Mouse (Mus musculus) right cerebral cortex, postnatal 10 days (tissue): Measurements from ENCODE around the gene Ephb2.

Source experiments
- DNase-seq, 2 experiments: peaks; one replicate each; pipeline ENCODE4 v3.0.0; 2021; ENCODE audit warnings: low spot score in 2 of 2

Gene Ephb2

DNA sequence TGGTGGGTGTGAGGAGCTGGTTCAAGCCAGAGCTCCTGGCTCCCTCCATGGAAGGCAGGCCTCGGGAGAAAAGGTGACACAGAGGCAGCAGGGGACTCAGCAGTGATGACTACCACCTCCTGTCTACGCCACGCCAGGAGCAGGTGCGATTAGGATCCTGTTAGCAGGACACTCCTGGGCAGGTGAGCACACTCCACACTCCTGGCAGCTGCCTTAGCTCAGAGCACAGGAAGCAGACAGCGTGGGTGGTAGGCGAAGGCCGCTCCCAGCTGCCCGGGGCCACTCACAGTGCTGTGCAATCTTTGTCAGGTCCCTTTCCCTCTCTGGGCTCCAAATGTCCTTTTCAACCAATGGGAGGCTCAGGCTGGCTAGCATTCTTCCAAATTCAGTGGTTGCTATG, 34.3 kb downstream of the Ephb2 start:
- no peak for DNase-seq

DNA sequence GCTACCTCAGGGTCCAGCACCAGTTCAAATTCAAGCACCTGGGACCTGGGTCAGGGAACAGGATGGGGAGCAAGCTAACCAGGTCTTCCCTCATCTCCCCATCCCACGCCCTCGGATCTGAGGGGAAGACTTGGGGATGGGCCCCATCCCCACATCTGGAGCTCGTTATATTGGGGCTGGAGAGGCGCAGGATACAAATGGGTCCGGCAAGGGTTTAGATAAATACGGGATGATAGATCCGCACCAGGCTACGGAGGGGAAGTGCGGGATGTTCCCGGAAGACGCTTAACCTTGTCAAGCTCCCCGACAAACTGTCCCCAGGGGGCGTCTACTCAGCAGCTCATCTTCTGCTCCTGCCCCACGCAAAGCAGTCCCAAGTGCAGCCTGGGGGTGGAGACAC, 35.4 kb downstream of the Ephb2 start:
- no peak for DNase-seq

DNA sequence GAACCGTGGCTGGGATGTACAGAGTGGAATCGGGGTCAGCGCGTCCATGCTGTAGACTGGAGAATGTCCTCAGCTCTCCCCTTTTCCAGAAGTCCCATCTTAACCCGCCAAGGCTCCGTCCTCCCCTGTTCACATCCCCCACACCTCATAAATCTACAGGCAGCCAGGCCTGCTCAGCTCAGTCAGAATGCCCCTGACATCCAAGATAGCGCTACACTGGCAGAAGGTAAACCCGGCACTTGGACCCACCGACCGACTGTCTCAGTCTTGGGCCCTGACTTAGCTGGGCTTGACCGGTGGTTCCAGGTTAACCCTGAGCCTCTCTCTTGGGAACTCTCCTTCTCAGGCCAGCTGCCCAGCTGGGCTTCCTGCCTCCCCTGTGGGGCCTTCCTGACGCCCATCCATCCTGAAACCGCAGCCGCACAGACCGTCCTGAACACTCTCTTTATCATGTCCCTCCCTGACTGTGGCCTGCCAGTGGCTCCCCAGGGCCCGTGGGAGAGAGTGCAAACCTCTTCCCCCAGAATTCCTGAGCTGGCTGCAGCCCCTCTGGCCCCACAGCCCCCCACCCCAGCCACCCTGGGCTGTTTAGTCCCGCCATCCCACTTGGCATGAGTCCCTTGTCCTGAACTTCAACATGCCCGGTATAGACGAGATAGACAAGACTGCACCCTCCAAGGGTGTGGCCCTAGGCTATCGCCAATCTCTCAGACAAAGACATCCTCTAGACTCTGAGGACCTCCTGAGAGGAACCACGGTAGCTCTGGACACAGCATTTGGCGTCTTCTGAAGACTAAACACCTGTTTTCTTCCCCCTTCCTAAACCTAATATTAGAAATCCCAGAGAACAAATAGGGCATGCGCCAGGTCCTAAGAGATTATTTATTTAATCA, 37.9 kb downstream of the Ephb2 start:
- DNase-seq: no peak

DNA sequence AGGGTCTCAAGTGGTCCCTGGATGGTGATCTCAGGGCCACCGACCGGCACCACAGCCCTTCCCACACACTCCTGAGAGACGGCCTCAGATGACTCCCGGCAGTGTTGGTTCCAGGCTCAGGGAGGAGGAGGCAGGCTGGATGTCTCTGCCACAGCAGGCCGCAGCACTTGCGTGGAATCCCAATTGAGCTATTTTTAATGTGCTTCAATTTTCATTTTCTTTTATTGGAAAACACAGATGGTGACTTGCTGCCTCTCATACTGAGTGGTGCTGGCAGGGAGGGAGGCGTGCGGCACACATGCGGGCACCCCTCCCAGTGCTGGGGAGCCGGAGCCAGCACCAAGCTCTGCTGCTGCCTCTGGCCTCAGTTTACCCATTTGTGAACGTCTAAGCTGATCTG, 42.5 kb downstream of the Ephb2 start:
- DNase-seq: peak; percentile 87 to 93

DNA sequence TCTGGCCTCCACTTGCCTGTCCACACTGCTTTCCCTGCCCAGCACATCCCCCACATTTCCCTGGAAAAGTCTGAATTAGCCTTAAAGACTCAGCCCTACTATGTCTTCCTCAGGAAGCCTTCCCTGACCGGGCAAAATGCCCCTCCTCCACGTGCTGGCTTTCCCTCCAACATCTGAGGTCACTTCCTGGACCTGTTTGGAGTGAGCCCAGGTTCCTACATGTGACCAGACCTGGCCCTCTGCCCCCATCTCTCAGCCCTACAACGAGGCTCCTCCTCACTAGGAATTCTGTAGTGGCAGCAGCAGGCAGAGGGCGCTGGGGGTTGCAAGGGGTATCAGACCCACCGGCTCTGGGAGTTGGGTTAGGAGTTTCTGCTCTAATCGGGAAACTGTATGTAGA, 46.0 kb downstream of the Ephb2 start:
- DNase-seq: no peak

DNA sequence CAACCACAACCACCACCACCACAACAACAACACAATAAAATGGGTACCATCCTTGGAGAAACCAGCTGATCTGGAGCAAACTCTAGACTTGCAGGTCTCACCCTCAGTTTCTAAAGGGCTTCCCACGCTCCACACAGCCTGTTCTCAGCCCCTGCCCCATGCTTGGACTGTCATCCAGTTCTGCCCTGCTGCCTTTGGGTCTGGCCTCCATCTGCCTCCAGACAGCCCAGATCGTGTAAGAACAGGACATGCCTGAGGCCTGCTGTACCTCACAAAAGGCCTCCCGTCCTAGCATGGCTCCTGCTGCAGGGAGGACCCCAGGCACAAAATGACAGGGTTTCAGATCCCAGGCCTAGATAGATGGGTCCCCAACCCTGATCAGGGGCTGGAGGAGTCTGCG, 48.4 kb downstream of the Ephb2 start:
- DNase-seq: no peak

DNA sequence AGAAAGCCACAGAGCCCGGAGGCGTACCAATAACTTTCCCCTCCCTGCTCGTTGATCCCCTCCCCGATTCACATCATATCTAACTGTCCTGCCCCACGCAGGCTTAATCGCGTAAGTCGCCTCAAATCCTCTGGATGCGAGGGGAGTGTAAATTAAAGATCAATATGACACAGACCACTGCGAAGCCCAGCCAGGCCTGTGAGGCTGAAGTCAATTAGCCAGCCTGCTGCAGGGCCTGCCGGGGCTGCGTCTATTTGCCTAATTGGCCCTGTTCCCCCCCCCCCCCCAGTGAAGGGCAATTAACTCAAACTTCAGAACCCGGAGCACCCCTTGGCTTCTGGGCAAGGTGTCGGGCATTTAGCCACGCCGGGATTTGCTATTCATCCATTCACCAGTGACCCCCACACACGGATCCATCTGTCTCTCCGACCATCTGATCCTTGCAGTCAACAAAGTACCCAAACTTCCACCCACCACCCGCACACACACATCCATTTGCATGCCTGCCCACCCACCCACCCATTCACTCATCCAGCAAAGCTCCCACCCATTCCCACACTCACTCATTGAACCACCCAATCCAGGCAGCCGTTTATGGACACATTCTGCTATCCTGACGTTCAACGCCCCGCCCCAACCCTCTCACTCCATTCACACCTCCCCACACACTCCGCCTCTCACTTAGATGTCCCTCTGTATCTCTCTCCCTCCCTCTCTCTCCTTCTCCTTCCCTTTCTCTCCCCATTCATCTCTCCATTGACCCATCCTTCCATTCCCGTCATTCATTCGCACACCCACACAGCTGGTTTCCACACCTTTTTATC, 49.1 kb downstream of the Ephb2 start:
- peak; percentile 68 to 77 for DNase-seq

DNA sequence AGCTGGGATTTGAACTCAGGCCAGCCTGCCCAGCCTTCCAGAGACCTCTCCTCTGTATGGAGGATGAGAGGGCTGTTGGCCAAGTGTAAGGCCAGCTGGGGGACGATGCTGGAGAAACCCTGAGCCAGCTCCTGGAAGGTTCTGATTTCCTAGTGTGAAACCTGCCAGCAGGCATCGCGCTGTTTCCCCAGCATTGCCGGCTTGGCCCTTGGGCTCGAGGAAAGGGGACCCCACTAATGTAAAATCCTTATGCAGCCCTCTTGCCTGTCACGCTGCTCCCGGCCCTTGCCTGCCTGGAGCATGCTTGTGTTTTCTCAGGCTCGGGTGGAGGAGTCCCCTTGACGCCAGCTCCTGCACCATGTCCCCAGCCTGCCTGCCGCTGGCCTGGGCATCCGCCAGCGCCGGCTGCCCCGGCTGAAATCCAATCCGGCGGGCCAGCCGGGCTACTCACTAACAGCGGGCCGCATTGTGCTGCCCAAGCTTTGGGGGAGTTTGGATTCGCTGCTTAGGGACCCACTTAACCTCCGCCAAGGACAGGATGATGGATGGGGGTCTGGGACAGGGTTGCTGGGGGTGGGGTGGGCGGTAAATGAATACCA, 52.1 kb downstream of the Ephb2 start:
- peak; percentile 78 to 81 for DNase-seq

DNA sequence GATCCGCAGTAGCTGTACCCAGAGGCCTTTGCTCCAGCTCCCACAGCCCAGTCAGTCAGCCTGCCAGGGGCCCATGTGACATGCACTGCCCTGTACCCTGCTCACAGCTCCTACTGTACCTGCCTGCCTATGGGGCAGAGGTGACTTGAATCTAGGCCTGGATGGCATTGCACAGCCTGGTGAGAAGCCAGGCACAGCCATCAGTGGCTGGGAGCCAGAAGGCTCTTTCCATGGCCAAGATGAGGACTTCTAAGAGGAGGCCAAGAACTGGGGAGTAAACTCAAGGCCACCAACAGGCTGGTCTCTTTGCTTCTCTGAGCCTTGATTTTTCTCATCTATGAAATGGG, 53.2 kb downstream of the Ephb2 start:
- DNase-seq: no peak

DNA sequence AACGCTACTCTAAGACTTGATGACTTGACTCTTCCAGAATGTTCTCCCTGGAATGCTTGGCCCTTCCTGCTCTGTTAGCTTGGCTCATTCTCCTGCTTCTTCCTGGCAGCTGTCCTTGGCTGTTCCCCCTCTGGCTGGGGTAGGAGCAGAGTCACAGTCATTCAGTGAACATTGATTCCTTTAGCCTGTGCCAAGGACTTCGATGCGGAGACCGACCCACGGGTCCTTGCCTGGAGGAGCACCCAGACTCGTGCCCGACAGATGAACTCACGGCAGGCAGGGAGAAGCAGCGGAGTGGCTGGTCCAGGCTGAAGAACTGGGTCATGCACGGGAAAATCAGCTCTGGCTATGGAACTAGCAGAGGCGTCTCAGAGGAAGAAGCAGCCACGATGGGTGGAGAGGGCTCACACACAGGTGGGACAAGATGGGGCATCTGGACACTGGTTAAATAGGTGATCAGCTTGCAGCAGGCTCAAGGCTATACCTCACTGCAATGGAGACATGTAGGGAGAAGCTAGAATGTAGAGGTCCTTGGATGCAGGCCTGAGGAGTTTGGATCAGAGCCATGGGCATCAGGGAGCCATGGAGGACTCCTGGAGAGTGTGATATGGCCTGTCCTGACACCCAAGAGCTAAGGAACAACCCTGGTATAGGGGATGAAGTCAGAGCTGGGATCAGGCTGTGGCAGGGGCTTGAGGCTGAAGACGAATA, 53.8 kb downstream of the Ephb2 start:
- DNase-seq: peak; percentile 77 to 78

DNA sequence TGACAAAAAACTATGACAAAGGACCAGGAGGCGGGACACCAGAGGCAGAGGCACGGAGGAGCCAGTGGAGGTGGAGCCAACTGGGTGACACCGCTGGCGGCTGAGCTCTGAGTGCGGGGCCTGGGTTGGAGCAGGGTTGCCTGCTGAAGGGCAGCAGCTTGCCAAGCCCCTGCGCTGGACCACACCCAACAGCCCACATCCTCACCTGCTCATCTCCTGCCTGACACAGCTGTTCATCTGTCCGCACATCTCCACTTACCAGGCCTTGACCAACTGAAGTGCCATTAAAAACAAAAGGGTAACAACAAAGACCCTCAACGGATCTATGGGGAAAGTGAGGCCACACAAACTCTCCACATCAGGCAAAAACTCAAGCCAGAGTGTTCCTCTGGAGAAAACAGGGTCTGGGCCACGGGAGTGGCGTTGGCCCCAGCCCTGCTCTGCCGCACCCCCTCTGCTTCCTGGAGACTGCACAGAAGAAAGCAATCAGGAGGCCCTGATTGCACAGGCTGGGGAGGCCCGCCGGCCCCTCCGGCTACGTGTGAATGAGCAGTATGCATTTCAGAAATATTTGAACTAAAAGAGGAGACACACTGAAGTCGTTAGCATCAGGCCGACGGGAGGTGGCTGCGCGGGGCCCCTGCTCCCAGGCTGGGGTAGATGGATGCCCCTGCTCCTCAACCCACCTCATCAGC, 55.4 kb downstream of the Ephb2 start:
- no peak for DNase-seq

DNA sequence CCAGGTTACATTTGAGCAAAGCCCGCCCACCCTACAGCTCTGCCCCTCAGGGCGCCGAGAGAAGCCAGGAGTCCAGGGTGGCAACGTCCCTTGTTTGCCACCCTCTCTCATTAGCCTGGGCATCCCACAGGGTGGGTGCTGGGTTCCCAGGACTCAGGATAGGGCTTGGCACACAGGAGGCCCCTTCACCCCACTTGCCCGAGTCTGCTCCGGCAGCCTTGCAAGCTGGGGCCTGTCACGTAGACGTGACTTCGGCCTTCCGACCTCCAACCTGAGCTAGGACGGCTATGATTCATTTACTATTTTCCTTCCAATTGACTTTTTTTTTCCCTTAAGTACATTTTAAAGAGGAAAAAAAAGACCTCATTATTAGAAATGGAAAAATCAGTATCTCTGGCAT, 56.6 kb downstream of the Ephb2 start:
- DNase-seq: no peak

DNA sequence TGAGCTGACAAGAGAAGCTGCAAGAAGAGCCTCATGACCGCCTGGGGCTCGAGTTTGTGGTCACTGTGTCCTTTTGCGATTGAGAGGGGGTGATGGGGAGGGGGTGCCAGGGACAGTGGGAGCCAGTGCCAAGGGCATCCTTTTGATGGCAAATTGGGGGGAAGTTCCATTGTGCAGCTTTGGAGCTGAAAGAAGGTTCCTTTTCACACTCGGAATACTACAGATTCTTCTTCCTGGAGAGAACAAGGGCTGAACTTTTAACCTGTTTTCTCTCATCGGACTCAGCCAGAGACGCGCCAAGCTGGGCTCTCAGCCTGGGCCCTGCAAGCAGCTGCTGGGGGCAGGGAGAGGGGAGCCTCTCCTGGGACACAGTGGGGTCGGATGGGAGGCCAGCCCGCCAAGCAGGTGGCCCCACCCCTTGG, 59.3 kb downstream of the Ephb2 start:
- DNase-seq: no peak

DNA sequence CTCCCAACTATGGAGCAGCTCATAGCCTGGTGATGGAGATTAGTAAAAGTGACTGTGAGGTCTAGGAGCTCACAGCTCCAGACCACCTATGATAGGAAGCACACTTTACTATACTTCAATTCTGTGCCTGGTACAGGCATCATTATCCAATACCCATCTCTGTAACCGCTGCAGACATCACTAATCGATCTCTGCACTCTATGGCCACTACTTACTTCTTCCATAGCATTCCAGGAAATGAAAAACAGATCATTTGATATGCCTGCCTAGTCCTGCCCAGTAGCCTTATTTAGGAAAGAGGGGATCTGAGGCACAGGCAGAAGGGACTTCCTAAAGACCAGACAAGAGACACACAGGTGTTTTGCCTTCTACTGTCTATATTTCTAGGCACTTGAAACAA, 59.9 kb downstream of the Ephb2 start:
- DNase-seq: no peak

DNA sequence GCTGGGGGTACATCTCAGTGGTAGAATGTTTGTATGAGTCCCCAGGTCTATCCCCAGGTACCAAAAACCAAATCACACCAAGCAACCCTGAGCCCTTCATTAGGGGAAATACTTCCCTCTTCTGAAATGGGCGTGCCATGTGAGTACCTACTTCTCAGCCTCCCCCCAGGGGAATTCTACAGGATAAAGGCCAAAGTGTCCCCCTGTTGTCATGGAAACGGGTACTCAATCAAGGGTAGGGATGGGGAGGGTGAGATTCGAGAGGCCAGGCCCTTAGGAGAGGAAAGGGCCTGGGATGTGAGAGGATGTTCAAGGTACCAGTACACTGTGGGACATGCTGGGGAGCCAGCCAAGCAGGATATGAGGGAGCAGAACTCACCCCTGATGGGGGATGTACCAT, 61.6 kb downstream of the Ephb2 start:
- no peak for DNase-seq

DNA sequence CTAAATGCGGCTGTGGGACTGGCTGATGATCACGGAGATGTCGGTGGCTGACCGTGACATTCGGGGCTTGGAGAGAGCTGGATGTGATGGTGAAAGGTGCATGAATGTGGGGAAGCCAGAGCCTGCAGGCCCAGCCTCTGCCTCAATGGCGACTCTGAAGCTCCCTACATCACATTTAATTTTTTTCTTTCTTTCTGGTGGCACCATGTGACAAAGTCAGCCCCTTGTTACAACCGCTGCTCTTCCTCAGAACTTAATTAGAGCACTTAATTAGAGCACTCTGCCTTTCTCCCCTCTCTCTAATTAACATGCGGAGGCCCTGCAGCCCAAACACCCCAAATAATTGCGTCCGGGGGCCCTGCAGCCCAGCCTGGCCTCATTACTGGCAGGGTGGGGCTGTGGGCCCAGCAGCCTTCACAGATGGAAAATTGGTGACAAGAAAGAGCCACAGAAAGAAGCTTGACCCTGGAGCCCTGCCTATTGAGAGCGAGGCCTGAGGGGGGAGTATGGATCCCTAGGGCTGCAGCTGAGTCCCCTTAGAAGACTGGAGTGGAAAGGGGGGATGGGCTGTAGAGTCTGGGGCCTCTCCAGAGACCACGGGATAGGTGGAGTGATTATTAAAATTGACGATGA, 62.7 kb downstream of the Ephb2 start:
- no peak for DNase-seq

DNA sequence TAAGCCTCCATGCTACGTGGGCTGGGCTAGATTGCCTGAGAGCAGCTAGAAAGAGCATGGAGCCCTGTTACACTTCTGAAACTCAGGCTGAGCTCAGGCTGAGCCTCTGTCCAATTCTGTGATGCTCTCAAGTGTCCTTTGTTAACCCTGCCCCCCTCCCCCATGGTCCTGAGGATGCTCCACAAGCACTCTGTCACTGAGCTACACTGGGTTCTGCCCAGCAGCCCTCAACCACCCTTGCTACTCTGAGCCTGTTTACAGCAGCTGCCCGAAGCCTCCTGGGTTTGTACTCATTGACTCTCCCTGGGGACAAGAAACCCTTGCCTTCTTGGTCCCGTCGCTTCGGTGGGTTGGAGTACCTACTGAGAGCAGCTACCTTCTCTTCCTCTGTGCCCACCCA, 63.5 kb downstream of the Ephb2 start:
- DNase-seq: no peak

DNA sequence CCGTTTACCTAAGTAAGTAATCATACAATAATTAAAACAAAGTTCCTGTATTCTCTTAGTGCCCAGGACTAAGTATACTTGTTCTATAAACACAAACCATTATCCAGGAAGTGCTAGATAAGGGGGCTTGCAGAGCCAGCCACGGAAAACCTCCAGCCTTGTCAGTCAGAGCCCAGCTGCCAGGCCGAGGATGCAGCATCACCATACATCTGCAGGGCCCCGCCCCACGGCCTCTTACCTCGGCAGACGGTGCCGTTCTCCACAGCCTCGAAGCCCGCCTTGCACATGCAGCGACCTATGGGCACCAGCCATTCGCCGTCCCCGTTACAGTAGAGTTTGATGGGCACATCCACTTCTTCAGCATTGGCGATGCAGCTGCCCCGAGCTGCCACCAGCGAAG, 65.1 kb downstream of the Ephb2 start:
- no peak for DNase-seq

DNA sequence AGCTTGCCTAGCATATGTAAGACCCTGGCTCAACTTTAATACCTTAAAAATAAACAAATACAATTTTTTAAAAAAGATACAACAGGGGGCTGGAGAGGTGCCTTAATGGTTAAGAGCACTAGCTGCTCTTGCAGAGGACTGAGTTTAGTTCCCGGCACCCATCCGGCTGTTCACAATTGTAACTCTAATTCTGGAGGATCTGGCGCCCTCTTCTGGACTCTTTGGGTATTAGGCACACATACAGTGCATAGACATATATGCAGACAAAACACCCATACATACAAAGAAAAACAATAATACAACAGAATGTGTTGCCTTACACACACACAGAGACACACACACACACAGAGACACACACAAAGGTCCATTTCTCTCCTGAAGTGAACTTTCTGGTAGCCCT, 67.3 kb downstream of the Ephb2 start:
- DNase-seq: no peak

DNA sequence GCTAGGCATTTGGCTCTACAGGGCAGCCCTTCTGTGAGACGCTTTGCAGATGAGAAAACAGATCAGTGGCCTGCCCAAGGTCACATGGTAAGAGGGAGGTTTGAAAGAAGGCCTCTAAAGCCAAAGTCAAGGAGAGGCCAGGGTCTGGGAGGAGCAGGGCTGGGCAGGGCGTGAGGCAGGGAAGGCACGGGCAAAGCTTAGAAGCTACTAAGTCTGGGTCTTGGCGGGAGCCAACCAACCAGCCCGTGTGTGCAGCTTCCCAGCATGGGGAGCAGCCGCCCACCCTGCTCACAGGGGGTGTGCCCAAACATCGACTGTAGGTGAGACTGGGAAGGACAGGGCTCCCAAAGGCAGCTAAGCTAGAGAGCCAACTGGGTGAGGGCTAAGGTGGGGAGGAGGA, 70.7 kb downstream of the Ephb2 start:
- DNase-seq: no peak

DNA sequence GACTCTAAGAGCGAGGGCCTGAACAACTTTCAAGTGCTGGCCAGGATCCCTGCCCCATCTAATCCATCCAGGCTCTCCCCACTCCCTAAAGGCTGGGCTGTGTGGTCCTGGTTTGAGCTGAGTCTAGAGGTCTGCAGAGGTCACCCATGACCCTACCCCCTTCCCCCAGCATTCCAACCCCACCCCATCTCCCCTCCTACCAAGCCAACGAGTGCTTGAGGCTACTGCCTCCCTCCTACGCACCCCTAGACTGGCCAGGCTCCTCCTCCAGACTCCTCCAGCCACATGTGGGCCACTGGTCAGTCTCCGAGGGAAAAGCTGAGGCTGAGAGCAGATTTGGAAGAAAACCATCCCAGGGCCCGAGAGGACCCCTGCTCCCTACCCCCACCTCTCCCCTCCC, 72.4 kb downstream of the Ephb2 start:
- DNase-seq: no peak
